Mouse (Mus musculus) forebrain, embryonic 14.5 days (tissue): Measurements from ENCODE around the gene Olfr311. TPM values are rescaled to one million over a fixed set of nuclear protein-coding genes. Genes with fewer than 3 reads are reported as not detected.
"Not testable (repeated sequence)": the region's sequence is repeated elsewhere in the genome, so short reads cannot be mapped to it uniquely, and the experiment has no call there.

ENCODE experiments used
- ATAC-seq: fragments of 200-750 bp; cut with Nextera tagmentation; 2 replicates; pipeline ENCODE4 v1.8.0; 2017; ENCODE audit warnings: mild to moderate bottlenecking, moderate library complexity
- DNase-seq: peaks from one replicate; pipeline ENCODE4 v3.0.0-alpha.2; 2015; ENCODE audit warnings: low spot score
- H3K27ac ChIP-seq: fragments of 300-500 bp; sonication (generic); 2 replicates; pipeline ENCODE4 v1.5.1; 2014; ENCODE audit warnings: low read depth, mild to moderate bottlenecking, control low read depth, low read length, moderate library complexity
- H3K27me3 ChIP-seq: fragments of 300-500 bp; sonication (generic); replicated peaks from 2 replicates; pipeline ENCODE4 v1.6.1; 2014; ENCODE audit warnings: low read length, control low read depth, mixed read lengths; ENCODE audit not compliant: control insufficient read depth, insufficient read depth
- H3K36me3 ChIP-seq: fragments of 300-500 bp; sonication (generic); 2 replicates; pipeline ENCODE4 v1.6.1; 2014; ENCODE audit warnings: low read length, control low read depth; ENCODE audit not compliant: control insufficient read depth, insufficient read depth
- H3K4me1 ChIP-seq: fragments of 300-500 bp; sonication (generic); 2 replicates; pipeline ENCODE4 v1.6.1; 2014; ENCODE audit warnings: antibody characterized with exemption, low read length, control low read depth; ENCODE audit not compliant: control insufficient read depth, insufficient read depth
- H3K4me2 ChIP-seq: fragments of 300-500 bp; sonication (generic); 2 replicates; pipeline ENCODE4 v1.6.1; 2014; ENCODE audit warnings: mild to moderate bottlenecking, control low read depth, low read length
- H3K4me3 ChIP-seq: fragments of 300-500 bp; sonication (generic); 2 replicates; pipeline ENCODE4 v1.5.1; 2014; ENCODE audit warnings: low read depth, low read length, control low read depth
- H3K9ac ChIP-seq: fragments of 300-500 bp; sonication (generic); 2 replicates; pipeline ENCODE4 v1.6.1; 2014; ENCODE audit warnings: mild to moderate bottlenecking, low read length, control low read depth, moderate library complexity
- H3K9me3 ChIP-seq: fragments of 300-500 bp; sonication (generic); replicated peaks from 2 replicates; pipeline ENCODE4 v1.6.1; 2016; ENCODE audit warnings: low read length, control low read depth, mixed read lengths; ENCODE audit not compliant: control insufficient read depth
- WGBS: fragments of 180-500 bp; shearing (Covaris S2); extraction: QIAGEN DNeasy Blood & Tissue Kit; methylation state at CpG from one replicate; pipeline ENCODE4 v1.1.7; 2014; 5-methylcytosine and 5-hydroxymethylcytosine counted together
- polyA plus RNA-seq: library from polyadenylated mRNA; unstranded; fragments of >200 nt; fragmentation: Nextera tagmentation; extraction: Ambion mirVana; gene quantifications from 2 replicates; pipeline ENCODE4 v1.2.1, GENCODE M21; 2014

Gene Olfr311
- polyA plus RNA-seq, 1 experiment from 2014 or later, result not detected

DNA sequence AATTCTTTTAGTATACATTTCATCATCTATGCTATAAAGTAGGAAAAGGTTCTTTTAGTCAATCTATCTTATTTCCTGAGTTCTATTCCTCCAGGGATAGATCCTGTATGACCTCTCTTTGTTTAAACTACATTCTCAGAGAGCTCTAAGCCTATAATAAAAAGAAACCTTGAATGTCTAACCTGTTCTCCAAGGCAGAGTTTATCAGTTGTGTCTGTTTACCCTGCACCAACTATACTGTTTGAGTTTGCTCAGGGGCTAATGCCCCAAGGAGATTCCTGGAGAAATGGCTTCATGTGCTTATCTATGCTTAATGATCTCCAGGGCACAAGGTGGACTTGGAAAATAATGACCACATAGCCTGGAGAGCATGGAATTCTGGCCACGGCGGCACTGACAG lies 34.7 kb upstream of the Olfr311 start:
- no peaks in the 10 kb centered on the region for H3K9me3 ChIP-seq

GRCm38 (mm10) chr11:58812001-58812400 lies 27.1 kb upstream of the Olfr311 start:
- no peaks in the 10 kb centered on the region for H3K36me3 ChIP-seq
- H3K27ac ChIP-seq, result no peak overlapping the region
- DNase-seq (no peak), ATAC-seq (no peak)
- no peaks in the 10 kb centered on the region for H3K4me1 ChIP-seq
- H3K9ac ChIP-seq, result no peak overlapping the region
- H3K9me3 ChIP-seq, result no peaks in the 10 kb centered on the region
- no peak overlapping the region for H3K4me2 ChIP-seq
- WGBS, result 8% methylated on average over 1 of the region's 1 CpGs
- no peaks in the 10 kb centered on the region for H3K27me3 ChIP-seq
- H3K4me3 ChIP-seq, result no peak overlapping the region

More for the DNA sequence above, 34.7 kb upstream of the Olfr311 start:
- no peak overlapping the region for H3K27ac ChIP-seq
- no peak overlapping the region for H3K9ac ChIP-seq
- peaks cover 3% of the 10 kb centered on the region; the same call in 1 of the 2 replicates for H3K4me1 ChIP-seq
- no peak overlapping the region for H3K4me3 ChIP-seq
- ATAC-seq (no peak), DNase-seq (no peak)
- 87% methylated on average over 2 of the region's 2 CpGs for WGBS
- H3K27me3 ChIP-seq, result no peaks in the 10 kb centered on the region
- H3K36me3 ChIP-seq, result no peaks in the 10 kb centered on the region
- H3K4me2 ChIP-seq, result no peak overlapping the region

GRCm38 (mm10) chr11:58814700-58815099 lies 24.4 kb upstream of the Olfr311 start, which contains the start of gene Olfr313:
TSS of gene Olfr313 (plus strand) at chr11:58815000.
- WGBS, result 82% methylated on average over 1 of the region's 1 CpGs
- H3K4me1 ChIP-seq, H3K4me3 ChIP-seq, H3K9ac ChIP-seq, H3K27me3 ChIP-seq, H3K9me3 ChIP-seq, ATAC-seq, H3K27ac ChIP-seq, H3K4me2 ChIP-seq, H3K36me3 ChIP-seq, DNase-seq: not testable (repeated sequence)

DNA sequence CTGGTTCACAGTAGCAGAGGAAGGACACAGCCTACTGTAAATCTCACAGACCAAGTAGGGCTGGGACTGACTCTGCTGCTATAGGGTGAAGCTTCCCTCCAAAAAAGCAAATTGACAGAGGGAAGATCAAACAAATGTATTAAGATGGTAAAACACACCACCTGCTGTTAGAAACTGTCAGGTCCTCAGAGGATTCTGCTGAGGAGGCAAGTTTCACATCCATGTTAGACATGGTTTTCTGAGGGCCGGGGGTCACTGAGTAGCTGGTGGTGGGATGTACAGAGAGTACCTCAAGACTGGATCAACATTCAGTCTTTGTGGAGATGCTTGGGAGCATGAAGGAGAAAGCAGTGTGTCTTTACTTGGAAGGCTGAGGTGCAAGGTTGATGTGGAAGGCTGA lies 23.4 kb upstream of the Olfr311 start:
- Histone ChIP-seq H3K27me3 (no peaks in the 10 kb centered on the region), H3K4me2 (no peak overlapping the region), H3K4me3 (no peak overlapping the region), H3K4me1 (no peaks in the 10 kb centered on the region), H3K9ac (no peak overlapping the region), H3K36me3 (no peaks in the 10 kb centered on the region), H3K9me3 (no peaks in the 10 kb centered on the region), H3K27ac (no peak overlapping the region)
- DNase-seq, result no peak
- WGBS, result 83% methylated on average over 1 of the region's 1 CpGs
- ATAC-seq, result no peak

- ATAC-seq, result not testable (repeated sequence)
Measured at GRCm38 (mm10) chr11:58828937-58829336, 10.1 kb upstream of the Olfr311 start, which contains the start of gene Olfr312. TSS of gene Olfr312 (plus strand) at chr11:58829237.

DNA sequence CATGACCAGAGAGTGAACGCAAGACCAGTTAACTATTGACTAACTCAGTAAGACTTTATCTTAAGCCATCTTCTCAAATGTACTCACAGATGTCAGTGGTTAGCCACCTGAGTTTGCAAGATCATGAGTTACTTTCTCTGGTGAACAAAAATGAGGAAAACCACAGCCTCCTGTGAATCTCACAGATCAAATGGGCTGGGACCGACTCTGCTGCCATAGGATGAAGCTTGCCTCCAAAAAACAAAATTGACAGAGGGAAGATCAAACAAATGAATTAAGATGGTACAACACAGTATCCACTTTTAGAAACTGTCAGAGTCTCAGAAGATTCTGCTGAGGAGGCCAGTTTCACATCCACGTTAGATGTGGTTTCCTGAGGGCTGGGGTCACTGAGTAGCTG lies 9.3 kb upstream of the Olfr311 start:
- no peaks in the 10 kb centered on the region for H3K27me3 ChIP-seq
- no peaks in the 10 kb centered on the region for H3K9me3 ChIP-seq
- no peaks in the 10 kb centered on the region for H3K36me3 ChIP-seq
- H3K4me2 ChIP-seq, result no peak overlapping the region
- H3K27ac ChIP-seq, result no peak overlapping the region
- WGBS, result 87% methylated on average over 3 of the region's 3 CpGs
- ATAC-seq, result no peak
- no peak for DNase-seq
- no peak overlapping the region for H3K4me3 ChIP-seq
- H3K9ac ChIP-seq, result no peak overlapping the region
- H3K4me1 ChIP-seq, result no peaks in the 10 kb centered on the region

More at GRCm38 (mm10) chr11:58828937-58829336, 10.1 kb upstream of the Olfr311 start, which contains the start of gene Olfr312:
- not testable (repeated sequence) for H3K4me1 ChIP-seq, H3K27me3 ChIP-seq, DNase-seq, H3K4me2 ChIP-seq, H3K36me3 ChIP-seq, H3K27ac ChIP-seq, H3K9ac ChIP-seq, H3K9me3 ChIP-seq, H3K4me3 ChIP-seq

DNA sequence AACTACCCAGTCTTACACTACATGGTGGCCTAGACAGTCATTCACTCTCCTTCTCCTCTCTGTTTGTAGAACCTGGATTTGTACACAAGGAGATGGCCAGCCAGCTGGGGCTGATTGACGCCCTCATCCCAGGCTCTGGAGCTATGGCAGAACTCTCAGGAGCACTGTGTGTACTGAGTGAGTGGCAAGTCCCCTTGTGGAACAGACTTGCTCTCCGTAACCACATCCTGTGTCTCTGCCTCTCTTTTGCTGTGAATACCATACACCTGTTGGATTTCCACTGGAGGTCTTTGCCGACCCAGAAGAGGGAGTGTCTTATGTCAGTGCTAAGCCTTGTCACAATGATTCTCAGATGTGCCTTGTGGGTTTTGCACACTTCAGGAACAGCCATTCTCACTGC lies 6.5 kb upstream of the Olfr311 start:
- not testable (repeated sequence) for DNase-seq, ATAC-seq, H3K9me3 ChIP-seq, H3K27me3 ChIP-seq, H3K27ac ChIP-seq, H3K4me2 ChIP-seq, H3K4me1 ChIP-seq, H3K9ac ChIP-seq, H3K36me3 ChIP-seq, H3K4me3 ChIP-seq
- 84% methylated on average over 3 of the region's 3 CpGs for WGBS

- WGBS, result under 1% methylated on average over 24 of the region's 24 CpGs
- Histone ChIP-seq H3K27me3 (no peaks in the 10 kb centered on the region), H3K36me3 (peaks cover 22% of the 10 kb centered on the region), H3K9ac (peak within 1 kb of the TSS; percentile 87), H3K4me3 (peak within 1 kb of the TSS; percentile 72), H3K27ac (peak within 1 kb of the TSS; percentile 77), H3K4me1 (peaks cover 7% of the 10 kb centered on the region), H3K4me2 (peak within 1 kb of the TSS; percentile 74), H3K9me3 (no peaks in the 10 kb centered on the region)
- DNase-seq (peak; percentile 99), ATAC-seq (peak; percentile 100)
Measured at GRCm38 (mm10) chr11:58846919-58847461, 7.9 kb downstream of the Olfr311 start, which contains the start of gene Gm12258. TSS of gene Gm12258 (plus strand) at chr11:58847158.

DNA sequence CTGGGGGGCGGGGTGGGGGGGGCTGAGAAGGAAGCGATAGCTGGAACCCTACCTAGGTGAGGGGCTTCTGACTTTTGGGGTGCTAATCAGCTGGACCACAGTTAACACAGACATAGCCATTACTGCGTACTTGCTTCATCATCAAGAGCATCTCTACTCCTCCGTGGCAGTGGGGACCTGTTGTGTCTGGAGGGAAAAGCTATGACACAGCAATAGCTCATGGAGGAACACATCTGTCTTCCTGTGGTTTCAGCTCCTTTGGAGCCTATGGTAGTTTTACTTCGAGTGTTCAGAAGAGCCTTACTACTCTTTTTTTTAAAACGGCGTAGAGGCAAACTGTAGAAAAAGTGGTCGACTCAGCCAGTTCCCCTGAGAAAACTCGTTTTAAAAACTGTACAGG lies 8.6 kb downstream of the Olfr311 start:
- no peak overlapping the region for H3K27ac ChIP-seq
- no peaks in the 10 kb centered on the region for H3K9me3 ChIP-seq
- peak overlapping the region; percentile 72 for H3K4me3 ChIP-seq
- H3K27me3 ChIP-seq, result no peaks in the 10 kb centered on the region
- ATAC-seq (peak; percentile 6; the same call in 1 of the 2 replicates), DNase-seq (no peak)
- peak overlapping the region; percentile 87 for H3K9ac ChIP-seq
- peak overlapping the region; percentile 74 for H3K4me2 ChIP-seq
- H3K4me1 ChIP-seq, result peaks cover 7% of the 10 kb centered on the region
- peaks cover 26% of the 10 kb centered on the region for H3K36me3 ChIP-seq
- WGBS, result 47% methylated on average over 9 of the region's 9 CpGs
